Mouse (Mus musculus): ENCODE measurements around the gene Pank2.

Pank2 gene

GRCm38 (mm10) chr2:131323675-131324074 lies 61.4 kb downstream of the Pank2 start:
- DNase-seq (ENCODE audit: low spot score) = no peak

- DNase-seq (ENCODE audit: low spot score) = no peak
Observed at GRCm38 (mm10) chr2:131326044-131326443, 63.7 kb downstream of the Pank2 start.

GRCm38 (mm10) chr2:131328981-131329380 lies 66.7 kb downstream of the Pank2 start:
- no peak for DNase-seq (ENCODE audit: low spot score)

GRCm38 (mm10) chr2:131330548-131330947 lies 68.3 kb downstream of the Pank2 start:
- no peak for DNase-seq (ENCODE audit: low spot score)

- no peak for DNase-seq (ENCODE audit: low spot score)
Observed at GRCm38 (mm10) chr2:131337602-131338001, 75.3 kb downstream of the Pank2 start.

GRCm38 (mm10) chr2:131344449-131344848 lies 82.2 kb downstream of the Pank2 start:
- no peak for DNase-seq (ENCODE audit: low spot score)

- no peak for DNase-seq (ENCODE audit: low spot score)
Observed at GRCm38 (mm10) chr2:131345556-131345955, 83.3 kb downstream of the Pank2 start.
